Mouse (Mus musculus): ENCODE data around the gene Rdh13.

DNA sequence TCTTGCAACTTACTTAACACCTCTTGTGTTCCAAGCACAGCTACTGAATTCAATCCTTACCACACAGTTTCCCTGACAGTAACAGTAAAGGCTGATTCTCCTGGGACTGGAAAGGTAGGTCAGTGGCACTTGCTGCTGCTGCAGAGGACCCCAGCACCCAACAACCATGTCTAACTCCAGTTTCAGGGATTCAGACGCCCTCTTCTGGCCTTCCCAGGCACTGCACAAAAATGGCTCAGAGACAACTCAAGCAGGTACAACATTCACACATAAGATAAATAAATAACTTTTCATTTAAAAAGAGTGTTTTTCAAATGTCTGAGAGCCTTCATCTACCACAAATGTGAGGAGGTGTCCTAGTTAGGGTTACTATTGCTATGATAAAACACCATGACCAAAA, 1.7 kb upstream of the Rdh13 start:
- TF ChIP-seq POLR2AphosphoS2 (IDR thresholded peaks at IDR 0.05; ENCODE audit: insufficient read length, low read depth) (no peak), POLR2A (IDR thresholded peaks at IDR 0.05; ENCODE audit: insufficient read length, low read depth) (no peak)

Measured in myocyte (in vitro differentiated cells).